Mouse (Mus musculus) neural tube, embryonic 13.5 days (tissue): Measurements from ENCODE around the gene Ppp1r36. TPM values are rescaled to one million over a fixed set of nuclear protein-coding genes. Genes with fewer than 3 reads are reported as not detected.

Experiments
- ATAC-seq: fragments of 200-750 bp; cut with Nextera tagmentation; 2 replicates; pipeline ENCODE4 v1.8.0; 2017; ENCODE audit warnings: low read depth, mild to moderate bottlenecking, moderate TSS enrichment, moderate library complexity
- H3K27ac ChIP-seq: fragments of 300-500 bp; sonication (generic); replicated peaks from 2 replicates; pipeline ENCODE4 v1.5.1; 2015; ENCODE audit warnings: moderate library complexity, mild to moderate bottlenecking, inconsistent platforms
- H3K27me3 ChIP-seq: fragments of 300-500 bp; sonication (generic); 2 replicates; pipeline ENCODE4 v1.6.1; 2015; ENCODE audit warnings: mild to moderate bottlenecking, inconsistent platforms
- H3K36me3 ChIP-seq: fragments of 300-500 bp; sonication (generic); 2 replicates; pipeline ENCODE4 v1.6.1; 2015; ENCODE audit warnings: mild to moderate bottlenecking, inconsistent platforms
- H3K4me1 ChIP-seq: fragments of 300-500 bp; sonication (generic); replicated peaks from 2 replicates; pipeline ENCODE4 v1.6.1; 2015; ENCODE audit warnings: inconsistent platforms
- H3K4me2 ChIP-seq: fragments of 300-500 bp; sonication (generic); 2 replicates; pipeline ENCODE4 v1.6.1; 2015; ENCODE audit warnings: inconsistent platforms, mild to moderate bottlenecking, moderate library complexity
- H3K4me3 ChIP-seq: fragments of 300-500 bp; sonication (generic); 2 replicates; pipeline ENCODE4 v1.5.1; 2015; ENCODE audit warnings: mild to moderate bottlenecking, inconsistent platforms
- H3K9ac ChIP-seq: fragments of 300-500 bp; sonication (generic); 2 replicates; pipeline ENCODE4 v1.6.1; 2015; ENCODE audit warnings: moderate library complexity, mild to moderate bottlenecking, inconsistent platforms
- H3K9me3 ChIP-seq: fragments of 300-500 bp; sonication (generic); 2 replicates; pipeline ENCODE4 v1.6.1; 2016; ENCODE audit warnings: inconsistent platforms
- WGBS: fragments of 180-500 bp; shearing (Covaris S2); methylation state at CpG from one replicate; pipeline ENCODE4 v1.1.7; 2015; 5-methylcytosine and 5-hydroxymethylcytosine counted together
- polyA plus RNA-seq: library from polyadenylated mRNA; unstranded; fragments of >200 nt; fragmentation: Nextera tagmentation; extraction: Ambion mirVana; gene quantifications from 2 replicates; pipeline ENCODE4 v1.2.1, GENCODE M21; 2015

Ppp1r36 gene
- 0.17 and 1.2 TPM in 2 replicates for polyA plus RNA-seq

- Histone ChIP-seq H3K27ac (no peak within 1 kb of the TSS), H3K4me1 (peaks cover 7% of the 10 kb centered on the region; the same call in 1 of the 2 replicates), H3K9ac (peak within 1 kb of the TSS; percentile 49; the same call in 1 of the 2 replicates), H3K9me3 (no peaks in the 10 kb centered on the region), H3K36me3 (no peaks in the 10 kb centered on the region), H3K4me2 (peak within 1 kb of the TSS; percentile 70), H3K4me3 (peak within 1 kb of the TSS; percentile 38), H3K27me3 (peaks cover 26% of the 10 kb centered on the region)
- peak; percentile 50; the same call in 1 of the 2 replicates for ATAC-seq
- 1% methylated on average over 37 of the region's 37 CpGs for WGBS
These were observed at the start of gene Ppp1r36 for GRCm38 (mm10) chr12:76417433-76417854. TSS of gene Ppp1r36 (plus strand) at chr12:76417538.

- 8% methylated on average over 9 of the region's 9 CpGs for WGBS
- peak overlapping the region; percentile 84 for H3K4me3 ChIP-seq
- H3K9me3 ChIP-seq, result no peaks in the 10 kb centered on the region
- no peaks in the 10 kb centered on the region for H3K27me3 ChIP-seq
- peaks cover 48% of the 10 kb centered on the region for H3K4me1 ChIP-seq
- peak overlapping the region; percentile 98 for H3K27ac ChIP-seq
- ATAC-seq, result no peak
- H3K9ac ChIP-seq, result peak overlapping the region; percentile 97
- peak overlapping the region; percentile 86 for H3K4me2 ChIP-seq
- no peaks in the 10 kb centered on the region for H3K36me3 ChIP-seq
These were observed 49.0 kb upstream of the Ppp1r36 start for GRCm38 (mm10) chr12:76368201-76368789.

- Histone ChIP-seq H3K27me3 (no peaks in the 10 kb centered on the region), H3K9ac (peak overlapping the region; percentile 97), H3K4me2 (peak overlapping the region; percentile 86), H3K4me1 (peaks cover 49% of the 10 kb centered on the region), H3K27ac (peak overlapping the region; percentile 98), H3K36me3 (no peaks in the 10 kb centered on the region), H3K4me3 (peak overlapping the region; percentile 84), H3K9me3 (no peaks in the 10 kb centered on the region)
- ATAC-seq, result peak; percentile 59
- WGBS, result under 1% methylated on average over 21 of the region's 26 CpGs
These were observed 48.5 kb upstream of the Ppp1r36 start for GRCm38 (mm10) chr12:76368790-76369205.

- WGBS, result under 1% methylated on average over 88 of the region's 96 CpGs
- Histone ChIP-seq H3K27me3 (no peaks in the 10 kb centered on the region), H3K4me2 (peak within 1 kb of the TSS; percentile 86), H3K27ac (peak within 1 kb of the TSS; percentile 98), H3K4me3 (peak within 1 kb of the TSS; percentile 84), H3K4me1 (peaks cover 54% of the 10 kb centered on the region), H3K9me3 (no peaks in the 10 kb centered on the region), H3K36me3 (no peaks in the 10 kb centered on the region), H3K9ac (peak within 1 kb of the TSS; percentile 97)
- ATAC-seq, result peak; percentile 83
These were observed 47.9 kb upstream of the Ppp1r36 start, which contains the start of gene Zbtb25 for GRCm38 (mm10) chr12:76369206-76369977. TSS of gene Zbtb25 (minus strand) at chr12:76369602.

- peak within 1 kb of the TSS; percentile 98 for H3K27ac ChIP-seq
- no peaks in the 10 kb centered on the region for H3K9me3 ChIP-seq
- peaks cover 54% of the 10 kb centered on the region for H3K4me1 ChIP-seq
- H3K9ac ChIP-seq, result peak within 1 kb of the TSS; percentile 97
- WGBS, result under 1% methylated on average over 84 of the region's 99 CpGs
- no peaks in the 10 kb centered on the region for H3K36me3 ChIP-seq
- no peaks in the 10 kb centered on the region for H3K27me3 ChIP-seq
- H3K4me2 ChIP-seq, result peak within 1 kb of the TSS; percentile 86
- H3K4me3 ChIP-seq, result peak within 1 kb of the TSS; percentile 84
- peak; percentile 54 for ATAC-seq
These were observed 47.1 kb upstream of the Ppp1r36 start, which contains the start of gene Zbtb1 for GRCm38 (mm10) chr12:76369978-76370830. TSS of gene Zbtb1 (plus strand) at chr12:76370266.

- Histone ChIP-seq H3K4me3 (peak overlapping the region; percentile 84), H3K9me3 (no peaks in the 10 kb centered on the region), H3K36me3 (no peaks in the 10 kb centered on the region), H3K4me1 (peaks cover 51% of the 10 kb centered on the region), H3K27me3 (no peaks in the 10 kb centered on the region), H3K9ac (peak overlapping the region; percentile 97), H3K4me2 (peak overlapping the region; percentile 86), H3K27ac (peak overlapping the region; percentile 98)
- peak; percentile 25 for ATAC-seq
- under 1% methylated on average over 54 of the region's 63 CpGs for WGBS
These were observed 46.3 kb upstream of the Ppp1r36 start for GRCm38 (mm10) chr12:76370831-76371571.

GRCm38 (mm10) chr12:76372046-76372445, 45.3 kb upstream of the Ppp1r36 start:
- Histone ChIP-seq H3K27me3 (no peaks in the 10 kb centered on the region), H3K9ac (peak overlapping the region; percentile 97; the same call in 1 of the 2 replicates), H3K36me3 (no peaks in the 10 kb centered on the region), H3K4me3 (peak overlapping the region; percentile 84), H3K4me2 (peak overlapping the region; percentile 86), H3K27ac (no peak overlapping the region), H3K4me1 (peaks cover 42% of the 10 kb centered on the region), H3K9me3 (no peaks in the 10 kb centered on the region)
- no peak for ATAC-seq
- WGBS, result 43% methylated on average over 7 of the region's 7 CpGs

GRCm38 (mm10) chr12:76372881-76373818, 44.2 kb upstream of the Ppp1r36 start:
- Histone ChIP-seq H3K9ac (0 out of 2 replicates have a peak overlapping the region, but pooled peaks have one; percentile 8), H3K9me3 (no peaks in the 10 kb centered on the region), H3K4me3 (no peak overlapping the region), H3K27ac (no peak overlapping the region), H3K36me3 (no peaks in the 10 kb centered on the region), H3K27me3 (no peaks in the 10 kb centered on the region), H3K4me1 (peaks cover 31% of the 10 kb centered on the region), H3K4me2 (no peak overlapping the region; the same call in 1 of the 2 replicates)
- ATAC-seq, result no peak
- 75% methylated on average over 5 of the region's 7 CpGs for WGBS

GRCm38 (mm10) chr12:76373991-76374390, 43.3 kb upstream of the Ppp1r36 start:
- Histone ChIP-seq H3K9me3 (no peaks in the 10 kb centered on the region), H3K4me2 (no peak overlapping the region), H3K27ac (no peak overlapping the region), H3K4me3 (no peak overlapping the region), H3K27me3 (no peaks in the 10 kb centered on the region), H3K4me1 (peaks cover 25% of the 10 kb centered on the region), H3K36me3 (no peaks in the 10 kb centered on the region), H3K9ac (no peak overlapping the region)
- 57% methylated on average over 6 of the region's 6 CpGs for WGBS
- ATAC-seq, result no peak

GRCm38 (mm10) chr12:76374911-76375310, 42.4 kb upstream of the Ppp1r36 start:
- ATAC-seq, result no peak
- H3K27ac ChIP-seq, result no peak overlapping the region

More at GRCm38 (mm10) chr12:76374911-76375310, 42.4 kb upstream of the Ppp1r36 start:
- no peaks in the 10 kb centered on the region for H3K9me3 ChIP-seq
- H3K4me3 ChIP-seq, result no peak overlapping the region
- H3K4me2 ChIP-seq, result no peak overlapping the region
- H3K4me1 ChIP-seq, result peaks cover 25% of the 10 kb centered on the region
- H3K36me3 ChIP-seq, result no peaks in the 10 kb centered on the region
- no peaks in the 10 kb centered on the region for H3K27me3 ChIP-seq
- WGBS, result 79% methylated on average over 4 of the region's 4 CpGs
- no peak overlapping the region for H3K9ac ChIP-seq
